Mouse (Mus musculus): ENCODE measurements at regions not wholly inside any gene's neighbourhood (a gene's known extent, or its start where the extent isn't known, plus 50 kb on each side); places are given as distances from the start of the nearest gene placed in this dataset.
A peak's percentile ranks its signal among the peaks of the same experiment; 100 is the strongest.

DNA sequence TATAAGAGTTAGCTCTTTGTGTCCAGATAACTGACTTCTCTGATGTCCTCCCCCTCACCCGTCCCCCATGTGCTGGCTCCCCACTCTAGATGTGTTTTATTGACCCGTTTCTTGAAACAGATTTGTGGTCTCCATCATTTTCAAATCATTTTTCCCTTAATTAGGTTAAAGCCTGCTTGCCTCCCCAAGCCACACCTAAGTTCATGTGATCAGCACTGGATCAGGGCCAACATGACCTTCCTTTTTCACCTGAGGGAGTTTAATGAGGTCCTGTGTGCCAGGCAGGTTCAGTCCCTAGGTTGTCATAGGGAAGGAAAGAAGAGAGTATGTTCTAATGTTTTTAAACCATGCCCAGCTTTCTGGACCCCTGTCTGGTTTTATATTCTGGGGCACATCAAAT is 390.9 kb upstream of the Slc35b3 start:
- no peak for DNase-seq (ENCODE audit: low spot score in 2 of 2)

DNA sequence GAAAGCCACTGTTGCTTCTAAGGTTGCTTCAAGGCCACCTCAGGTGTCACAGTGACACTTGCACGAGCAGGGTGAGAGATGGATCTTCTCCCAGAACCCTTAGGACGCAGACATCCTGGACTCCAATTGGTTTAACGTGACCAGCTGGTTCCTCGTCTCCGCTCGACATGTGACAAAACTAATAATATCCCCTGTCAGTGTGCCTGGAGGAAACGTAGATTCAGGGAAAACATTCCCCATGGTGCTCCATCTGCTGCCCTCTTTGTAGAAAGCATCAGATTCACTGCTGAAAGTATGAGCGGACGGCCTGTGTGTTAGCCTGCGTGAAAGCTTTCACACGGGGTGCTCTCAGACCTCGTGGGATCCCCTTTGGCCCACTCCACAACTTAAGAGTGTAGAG is 390.0 kb upstream of the Slc35b3 start:
- DNase-seq (ENCODE audit: low spot score in 2 of 2): peak; percentile 4 to 5

DNA sequence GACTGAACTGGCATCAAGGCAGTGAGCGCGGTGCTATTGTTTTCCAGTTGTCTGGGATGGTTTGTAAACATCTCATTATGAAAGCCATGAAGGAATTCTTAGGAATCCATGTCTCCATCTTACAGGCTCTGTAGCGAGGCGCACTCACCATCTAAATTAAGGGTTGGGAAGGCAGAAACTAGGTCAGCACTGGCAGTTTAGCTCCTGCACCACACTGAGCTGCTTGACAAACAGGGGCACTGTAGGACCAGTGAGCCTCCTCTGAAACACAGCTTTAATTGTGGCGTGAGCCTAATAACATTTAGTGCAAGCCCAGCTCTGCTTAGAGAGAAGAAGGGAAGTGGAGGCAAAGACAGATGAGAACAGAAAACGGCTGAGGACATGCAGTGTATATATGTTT is 387.1 kb upstream of the Slc35b3 start:
- DNase-seq (ENCODE audit: low spot score in 2 of 2): no peak

DNA sequence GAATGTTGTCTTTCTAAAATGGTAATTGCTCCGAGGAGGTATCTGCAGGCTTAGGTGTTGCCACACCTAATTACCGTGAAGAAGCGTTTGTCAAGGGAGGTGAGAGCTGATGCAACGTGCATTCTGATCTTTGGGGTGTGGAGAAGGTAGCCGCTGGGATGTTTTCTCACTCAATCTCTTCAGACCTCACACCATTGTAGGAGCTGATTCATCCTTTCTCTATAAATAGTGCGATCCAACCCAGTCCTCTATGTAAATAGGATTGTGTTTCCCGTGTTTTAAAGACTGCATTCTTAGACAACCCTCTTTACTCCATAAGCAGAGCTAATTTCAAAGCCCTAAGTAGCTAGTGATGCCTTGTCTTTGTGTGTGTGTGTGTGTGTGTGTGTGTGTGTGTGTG is 374.2 kb upstream of the Slc35b3 start:
- DNase-seq (ENCODE audit: low spot score in 2 of 2): no peak

DNA sequence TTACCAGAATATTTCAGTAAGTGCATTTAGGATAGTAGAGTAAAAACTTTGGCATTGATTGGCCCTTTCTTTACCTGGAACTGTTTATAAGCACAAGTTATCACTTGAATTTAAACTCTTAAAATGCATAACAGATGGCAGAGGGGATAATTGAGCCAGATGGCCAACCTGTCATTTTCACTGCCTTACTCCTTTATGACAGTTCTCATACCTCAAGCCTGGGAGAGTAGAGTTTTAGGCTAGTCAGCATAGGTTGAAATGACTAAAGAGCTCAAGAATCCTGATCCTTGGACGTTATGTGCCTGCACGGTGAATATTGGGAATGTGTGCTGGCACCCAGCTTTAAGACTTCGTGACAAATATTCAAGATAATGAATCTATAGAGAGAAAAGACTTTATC is 369.1 kb upstream of the Slc35b3 start:
- no peak for DNase-seq (ENCODE audit: low spot score in 2 of 2)

DNA sequence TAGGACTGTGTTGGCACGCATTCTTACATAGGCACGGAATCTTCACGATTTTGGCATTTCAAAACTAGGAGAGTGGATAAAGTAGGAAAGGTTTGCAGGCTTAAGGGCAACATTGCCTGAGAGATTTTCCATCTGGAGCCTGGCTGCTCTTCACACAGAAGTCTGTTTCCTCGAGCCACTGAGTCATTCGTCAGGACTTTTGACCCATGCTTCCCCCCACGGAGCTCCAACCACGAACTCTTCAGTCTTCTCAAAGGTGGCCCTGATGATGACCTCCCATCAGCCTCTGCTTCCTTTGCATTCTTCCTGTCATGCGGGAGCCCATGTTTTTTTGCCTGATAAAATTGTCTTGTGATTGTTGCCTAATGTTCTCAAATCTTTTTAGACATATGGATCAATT is 365.5 kb upstream of the Slc35b3 start:
- DNase-seq (ENCODE audit: low spot score in 2 of 2): no peak

DNA sequence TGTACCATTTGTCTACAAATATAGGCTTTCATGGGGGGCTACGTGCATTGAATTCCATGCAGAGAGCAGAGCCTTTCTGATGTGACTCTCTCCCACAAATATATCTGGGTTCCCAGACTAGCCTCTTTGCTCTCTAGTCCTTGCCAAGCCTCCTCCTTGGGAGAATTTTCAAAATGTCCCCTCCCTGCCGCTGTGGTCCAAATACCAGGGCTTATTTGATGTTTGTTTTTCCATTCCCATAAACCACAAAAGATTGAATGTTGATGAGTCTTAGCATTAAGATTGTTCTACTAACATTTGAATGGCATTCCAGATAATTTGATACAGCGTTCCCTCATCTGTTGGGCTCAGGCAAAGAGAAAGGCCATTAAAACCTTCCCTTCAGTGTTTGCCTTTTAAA is 360.4 kb upstream of the Slc35b3 start:
- no peak for DNase-seq (ENCODE audit: low spot score in 2 of 2)

DNA sequence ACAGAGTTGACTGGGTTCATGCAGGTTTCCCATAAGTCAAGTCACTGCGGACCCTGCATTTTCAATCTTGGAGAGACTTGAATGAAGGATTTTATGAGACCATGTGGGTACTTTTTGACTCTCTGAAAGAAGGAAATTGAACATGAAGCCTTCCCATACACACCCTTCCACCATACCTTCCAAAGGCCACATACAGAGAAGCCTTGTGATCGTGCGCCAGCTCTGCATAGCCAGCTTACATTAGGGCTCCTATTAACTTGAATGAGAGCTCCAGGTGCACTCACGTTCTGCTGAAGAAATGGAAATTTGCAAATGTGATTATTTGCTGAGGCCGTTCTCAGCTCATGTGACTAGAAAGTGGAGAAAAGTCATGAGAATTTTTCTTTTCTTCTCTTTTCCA is 349.1 kb upstream of the Slc35b3 start:
- DNase-seq (ENCODE audit: low spot score in 2 of 2): no peak

DNA sequence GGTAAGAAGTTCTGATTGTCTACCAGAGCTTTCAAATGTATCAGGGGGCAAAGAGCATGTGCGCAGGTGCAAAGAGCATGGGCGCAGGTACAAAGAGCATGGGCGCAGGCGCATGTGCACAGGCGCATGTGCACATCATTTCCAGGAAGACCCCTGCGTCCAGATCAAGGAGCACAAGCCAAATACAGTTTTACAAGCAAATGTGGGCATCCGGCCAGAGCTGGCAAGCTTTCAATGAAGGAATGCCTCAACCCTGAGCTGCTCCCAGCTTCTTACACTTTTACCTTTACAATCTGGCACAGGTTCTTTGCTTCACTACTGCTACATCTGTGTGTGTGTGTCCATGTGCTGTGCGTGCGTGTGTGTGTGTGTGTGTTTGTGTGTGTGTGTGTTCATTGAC is 347.2 kb upstream of the Slc35b3 start:
- no peak for DNase-seq (ENCODE audit: low spot score in 2 of 2)

DNA sequence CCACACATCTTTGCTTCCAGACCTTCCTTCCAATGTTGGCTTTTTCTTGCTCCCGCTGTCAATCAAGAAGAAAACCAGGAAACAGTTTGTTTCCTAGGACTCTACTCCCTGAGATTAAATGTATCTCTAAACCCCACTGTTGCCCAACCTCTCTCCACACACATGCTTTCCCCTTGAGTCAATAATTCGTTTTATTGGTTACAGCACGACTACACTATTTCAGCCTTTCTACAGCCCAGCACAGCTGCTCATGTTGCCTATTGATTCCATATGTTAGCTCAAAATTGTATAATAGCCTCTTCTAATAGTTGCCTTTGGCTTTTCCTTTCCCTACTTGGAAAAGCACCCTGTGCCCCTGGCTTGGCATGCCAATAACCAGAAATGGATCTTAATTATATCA is 346.2 kb upstream of the Slc35b3 start:
- DNase-seq (ENCODE audit: low spot score in 2 of 2): no peak

DNA sequence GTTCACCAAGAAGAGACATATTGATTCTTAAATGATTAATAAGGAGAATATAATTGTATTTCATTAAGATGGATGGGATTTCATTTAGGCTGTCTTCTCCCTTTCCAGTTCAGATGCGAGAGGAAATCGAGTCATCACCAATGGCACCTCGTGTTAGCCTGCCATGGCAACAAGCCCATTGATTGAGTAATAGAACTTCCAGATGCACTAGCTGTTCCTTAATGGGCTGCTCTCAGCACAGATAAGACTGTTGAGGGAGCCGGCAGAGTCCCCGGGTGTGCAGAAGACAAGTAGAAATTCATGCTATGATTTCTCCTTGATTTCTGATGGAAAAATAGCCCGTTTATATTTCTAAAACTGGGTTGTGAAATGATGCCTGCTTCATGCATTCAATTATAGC is 336.5 kb upstream of the Slc35b3 start:
- DNase-seq (ENCODE audit: low spot score in 2 of 2): no peak

DNA sequence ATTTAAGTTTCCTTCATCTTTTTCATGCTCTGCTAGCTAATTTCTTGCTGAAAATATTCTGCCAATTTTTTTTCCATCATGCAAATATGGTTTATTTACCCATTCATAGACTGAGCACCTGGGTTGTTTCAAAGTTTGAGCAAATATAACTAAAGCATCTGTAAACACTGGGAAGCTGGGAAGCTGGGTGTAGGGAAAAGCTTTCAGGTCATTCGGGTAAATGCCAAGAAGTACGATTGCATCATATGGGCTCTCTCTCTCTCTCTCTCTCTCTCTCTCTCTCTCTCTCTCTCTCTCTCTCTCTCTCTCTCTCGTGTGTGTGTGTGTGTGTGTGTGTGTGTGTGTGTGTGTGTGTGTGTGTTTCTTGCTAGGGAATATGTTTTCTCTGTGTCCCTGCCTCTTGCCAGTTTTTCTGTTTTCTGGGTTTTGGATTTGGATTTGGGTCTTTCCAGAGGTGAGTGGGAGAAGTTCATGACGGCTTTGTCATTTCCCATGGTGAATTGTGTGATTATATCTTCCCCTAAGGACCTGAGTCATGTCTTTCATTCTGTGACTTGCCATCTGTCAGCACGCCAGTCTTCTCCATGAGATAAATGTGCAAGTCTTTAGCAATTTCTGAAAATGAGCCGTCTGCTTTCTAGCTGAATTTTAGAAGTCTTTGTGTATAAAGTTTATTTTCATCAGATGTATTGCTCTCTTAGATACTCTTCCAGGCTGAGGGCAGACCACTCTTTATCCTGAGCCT is 329.7 kb upstream of the Slc35b3 start:
- no peak for DNase-seq (ENCODE audit: low spot score in 2 of 2)

DNA sequence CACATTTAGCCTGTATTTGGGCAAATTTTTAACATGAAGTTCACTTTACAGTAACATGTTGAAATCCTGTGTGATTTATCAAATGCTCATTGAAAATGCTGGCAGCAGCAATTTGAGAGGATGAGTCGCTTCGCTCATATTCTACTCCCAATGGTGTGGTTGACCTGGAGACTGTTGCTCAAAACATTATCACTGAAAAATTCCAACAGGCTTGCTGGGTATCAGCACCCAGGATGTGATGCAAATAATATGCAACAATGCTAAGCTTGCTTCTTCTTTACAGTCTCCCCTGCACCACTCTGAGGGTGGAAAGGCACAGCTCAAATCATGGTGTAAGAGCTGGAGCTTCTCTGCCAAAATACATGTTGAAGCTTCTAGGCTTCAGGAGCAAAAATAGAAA is 321.6 kb upstream of the Slc35b3 start:
- no peak for DNase-seq (ENCODE audit: low spot score in 2 of 2)

DNA sequence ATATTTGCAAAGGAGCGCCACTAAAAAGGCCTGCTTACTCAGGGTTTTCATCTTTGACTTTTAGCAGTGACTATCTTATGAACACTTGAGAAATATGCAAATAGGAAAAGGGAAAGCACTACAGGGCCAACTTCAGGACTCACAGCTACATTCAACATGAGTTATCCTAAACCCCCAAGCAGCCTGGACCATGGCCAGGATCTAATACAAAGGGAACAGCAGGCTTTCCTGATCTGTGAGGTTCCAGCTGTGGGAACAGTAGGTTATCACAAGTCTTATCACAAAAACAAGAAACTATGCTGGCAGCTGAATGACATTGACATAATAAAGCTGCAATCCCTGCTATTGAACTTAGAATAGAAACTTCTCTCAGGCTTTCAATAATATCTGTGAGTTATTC is 317.4 kb upstream of the Slc35b3 start:
- no peak for DNase-seq (ENCODE audit: low spot score in 2 of 2)

DNA sequence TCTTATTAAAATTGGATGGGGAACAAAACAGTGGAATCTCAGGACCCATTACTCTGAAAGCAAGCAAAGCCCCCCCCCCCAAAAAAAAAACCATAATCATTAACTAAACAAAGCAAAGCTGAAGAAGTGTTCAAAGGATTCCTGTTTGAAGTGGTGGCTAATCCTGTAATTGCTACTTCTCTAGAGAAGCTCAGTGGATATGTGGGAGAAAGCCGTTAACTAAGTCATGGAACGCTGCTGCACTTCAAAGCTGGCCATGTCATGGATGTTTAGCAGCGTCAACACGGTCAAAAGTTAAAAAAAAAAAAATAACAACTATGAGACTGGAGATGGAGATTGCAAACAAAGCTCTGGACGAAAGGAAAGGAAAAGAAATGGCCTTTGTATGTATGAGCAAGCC is 305.3 kb upstream of the Slc35b3 start:
- no peak for DNase-seq (ENCODE audit: low spot score in 2 of 2)

DNA sequence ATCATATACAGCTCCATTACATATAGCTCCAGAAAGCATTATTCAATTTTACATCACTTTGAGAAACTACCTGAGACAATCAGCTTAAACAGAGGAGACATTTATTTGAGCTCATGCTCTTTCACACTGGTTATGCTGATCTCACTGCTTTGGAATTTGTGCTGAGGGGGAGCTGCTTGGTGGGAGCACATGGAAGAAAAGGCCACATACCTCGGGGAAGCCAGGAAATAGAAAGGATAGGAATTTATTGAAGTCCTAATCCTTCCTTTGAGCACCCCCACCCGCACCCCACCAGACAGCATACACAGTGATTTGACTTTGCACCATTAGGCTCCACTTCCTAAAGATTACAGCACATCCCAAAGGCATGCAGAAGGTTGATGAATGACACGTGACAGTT is 296.0 kb upstream of the Slc35b3 start:
- DNase-seq (ENCODE audit: low spot score in 2 of 2): no peak

DNA sequence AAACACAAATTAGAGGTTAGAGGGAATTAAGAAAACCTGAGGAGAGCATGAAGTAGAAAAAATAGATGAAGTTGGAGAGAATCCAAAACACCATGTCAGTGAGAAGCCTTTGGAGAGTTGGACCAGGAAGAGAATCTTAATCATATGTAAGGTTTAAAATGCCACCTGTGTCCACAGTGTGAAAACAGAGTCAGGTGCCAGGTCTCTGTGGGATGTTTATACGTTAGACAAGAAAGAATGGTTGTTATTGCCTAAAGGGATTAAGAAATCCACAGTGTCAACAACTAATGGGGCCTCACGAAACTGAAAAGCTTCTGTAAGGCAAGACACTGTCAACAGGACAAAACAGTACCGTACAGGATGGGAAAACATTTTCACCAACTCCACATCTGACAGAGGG is 294.7 kb upstream of the Slc35b3 start:
- no peak for DNase-seq (ENCODE audit: low spot score in 2 of 2)

DNA sequence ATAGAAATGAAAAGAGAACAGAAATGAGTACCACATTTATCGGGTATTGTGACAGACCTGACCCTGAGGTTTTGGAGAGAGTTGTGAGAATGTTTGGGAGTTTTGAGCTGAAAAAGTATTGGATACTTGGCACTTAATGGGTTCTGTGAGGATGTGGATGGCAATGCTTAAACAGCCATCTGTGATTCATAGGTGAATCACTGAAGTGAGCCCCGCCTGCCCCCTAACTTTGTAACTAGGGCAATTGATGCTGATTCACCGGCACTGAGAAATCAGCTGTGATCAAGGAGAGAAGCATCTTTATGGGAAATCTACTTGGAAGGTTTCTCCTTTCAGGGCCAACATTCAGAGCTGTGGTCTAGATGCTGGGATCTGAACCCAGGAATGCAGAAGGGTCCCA is 291.9 kb upstream of the Slc35b3 start:
- DNase-seq (ENCODE audit: low spot score in 2 of 2): no peak

DNA sequence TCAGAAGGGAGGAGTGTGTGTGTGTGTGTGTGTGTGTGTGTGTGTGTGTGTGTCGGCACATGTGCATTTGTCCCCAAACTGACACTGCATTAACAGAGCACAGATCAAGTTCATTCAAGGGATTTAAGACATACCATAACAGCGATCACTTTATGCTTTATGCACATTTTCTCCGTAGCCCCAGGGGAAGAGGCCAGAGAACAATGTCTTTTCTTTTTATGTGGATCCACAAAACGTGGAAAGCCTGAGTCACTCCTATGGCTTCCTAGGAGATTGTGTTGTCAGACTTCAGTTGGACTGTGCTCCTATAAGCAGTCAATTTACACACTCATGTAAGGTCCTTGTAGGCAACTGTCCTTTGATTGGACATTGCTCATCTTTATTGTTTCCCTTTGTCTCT is 289.4 kb upstream of the Slc35b3 start:
- DNase-seq (ENCODE audit: low spot score in 2 of 2): no peak

DNA sequence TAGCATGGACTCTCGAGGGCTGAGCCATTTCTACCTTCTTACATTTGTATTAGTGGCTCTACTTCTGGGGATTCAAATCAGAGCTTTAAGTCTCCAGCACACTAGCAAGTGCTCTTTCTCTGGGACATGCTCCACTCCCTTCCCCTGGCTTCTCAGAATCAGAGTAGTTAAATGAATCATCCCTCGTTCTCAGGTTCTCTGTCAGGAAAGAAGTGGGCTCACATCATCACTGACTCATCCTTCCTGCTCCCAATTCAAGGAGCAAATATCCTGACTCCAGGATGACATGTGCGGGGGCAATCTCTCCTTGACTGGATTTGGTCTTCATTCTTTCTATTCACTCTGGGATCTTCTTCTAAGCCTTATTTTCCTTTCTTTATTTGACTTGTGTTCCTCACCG is 266.2 kb upstream of the Slc35b3 start:
- DNase-seq (ENCODE audit: low spot score in 2 of 2): peak; percentile 1 to 13

DNA sequence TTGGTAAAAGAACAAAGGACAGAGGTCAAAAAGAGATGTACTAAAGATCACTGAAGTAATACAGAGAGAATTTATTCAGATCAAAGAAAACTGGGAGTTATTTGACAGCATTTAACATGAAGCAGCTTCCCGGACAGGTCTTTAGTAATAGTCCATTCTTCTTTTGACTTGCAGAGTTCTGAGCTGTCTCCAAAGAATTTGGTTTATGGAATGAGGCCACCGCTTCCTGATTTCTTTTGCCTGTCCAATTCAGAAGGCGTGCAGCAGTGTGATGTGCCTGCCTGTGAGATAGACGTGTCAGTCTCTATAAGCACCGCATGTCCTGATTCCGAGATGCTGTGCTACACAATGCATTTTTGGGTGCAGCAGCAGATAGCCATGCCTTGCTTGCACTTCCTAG is 265.0 kb upstream of the Slc35b3 start:
- DNase-seq (ENCODE audit: low spot score in 2 of 2): no peak

DNA sequence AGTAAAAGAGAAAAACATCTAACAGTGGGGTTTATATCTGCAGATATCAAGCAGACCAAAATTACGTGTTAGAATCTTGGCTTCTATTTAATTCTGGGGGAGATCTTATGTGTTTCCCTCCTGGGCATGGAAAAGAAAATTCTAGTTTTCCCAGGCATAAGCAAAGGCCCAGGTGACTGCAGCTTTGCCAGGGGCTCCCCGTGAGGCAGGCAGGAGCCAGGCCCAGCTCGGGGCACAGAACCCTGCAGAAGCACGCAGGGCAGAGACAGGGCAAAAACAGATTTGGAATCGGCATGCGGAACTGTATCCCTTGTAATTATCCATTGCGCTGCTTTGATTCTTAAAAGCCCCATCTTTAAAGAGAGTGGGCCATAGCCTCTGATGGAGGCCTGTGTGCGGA is 250.4 kb upstream of the Slc35b3 start:
- no peak for DNase-seq (ENCODE audit: low spot score in 2 of 2)

DNA sequence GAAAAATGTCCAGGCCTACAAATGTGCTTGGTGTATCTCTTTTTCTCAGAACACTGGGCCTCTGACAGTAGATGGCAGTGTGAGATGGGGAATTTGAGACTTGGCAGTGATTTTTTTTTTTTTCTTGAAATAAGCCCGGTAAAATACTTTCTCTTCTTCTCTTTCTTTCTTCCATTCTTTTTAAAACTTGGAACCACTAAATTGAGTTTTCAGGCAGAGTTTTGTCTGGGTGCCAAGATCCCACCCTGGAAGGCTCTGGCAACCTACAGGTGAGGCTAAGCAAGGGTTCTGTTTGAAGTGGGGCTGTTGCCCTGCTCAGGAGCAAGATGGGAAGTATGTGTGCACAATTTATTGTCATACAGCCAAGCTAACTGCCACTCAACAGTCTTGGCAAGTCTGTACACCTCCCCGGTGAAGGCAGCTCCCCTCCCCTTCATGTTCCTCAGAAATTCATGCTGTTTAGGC is 223.1 kb upstream of the Slc35b3 start:
- no peak for DNase-seq (ENCODE audit: low spot score in 2 of 2)

DNA sequence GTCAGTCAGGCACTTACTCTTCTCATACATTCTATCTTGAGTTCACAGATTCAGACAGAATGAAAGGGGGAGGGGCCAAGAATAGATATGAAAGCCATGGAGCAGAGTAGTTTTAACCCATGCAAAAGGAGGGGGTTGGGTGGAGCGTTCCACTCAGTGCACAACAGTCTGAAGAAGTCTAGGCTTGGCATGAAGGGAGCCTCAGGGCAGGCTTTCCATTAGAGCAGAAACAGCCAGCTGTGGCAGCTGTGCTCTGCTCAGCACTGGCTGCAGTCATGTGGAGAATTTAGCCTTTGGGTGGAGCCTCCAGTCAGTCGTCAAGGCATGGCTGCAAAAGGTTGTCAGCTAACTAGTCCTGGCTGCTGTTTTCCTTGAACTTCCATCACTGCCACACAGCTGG is 201.3 kb upstream of the Slc35b3 start:
- DNase-seq (ENCODE audit: low spot score in 2 of 2): no peak

Data from right cerebral cortex, postnatal 36 days (tissue).